Mouse (Mus musculus) left cerebral cortex, postnatal 36 days (tissue): ENCODE data around the gene Slc9a4. TPM values are rescaled to one million over a fixed set of nuclear protein-coding genes. Genes with fewer than 3 reads are reported as not detected.
"Not testable (repeated sequence)": the region's sequence is repeated elsewhere in the genome, so short reads cannot be mapped to it uniquely, and the experiment has no call there.

Experiments used
- DNase-seq, 2 experiments: peaks; one replicate each; pipeline ENCODE4 v3.0.0; 2021 to 2022; ENCODE audit warnings: low spot score in 2 of 2, mixed read lengths in 1 of 2
- intact Hi-C: fragments of 180-260 bp; cut with DNase I; formaldehyde crosslinking; loops from one replicate; pipeline ENCODE4 v1.15.1; 2025
- total RNA-seq, 2 experiments: library from RNA; stranded (reverse); gene quantifications; 2 replicates each; pipeline ENCODE4 v1.2.3; 2021

Slc9a4 gene
- under 1 TPM; 0.63 to 0.76 TPM for total RNA-seq

DNA sequence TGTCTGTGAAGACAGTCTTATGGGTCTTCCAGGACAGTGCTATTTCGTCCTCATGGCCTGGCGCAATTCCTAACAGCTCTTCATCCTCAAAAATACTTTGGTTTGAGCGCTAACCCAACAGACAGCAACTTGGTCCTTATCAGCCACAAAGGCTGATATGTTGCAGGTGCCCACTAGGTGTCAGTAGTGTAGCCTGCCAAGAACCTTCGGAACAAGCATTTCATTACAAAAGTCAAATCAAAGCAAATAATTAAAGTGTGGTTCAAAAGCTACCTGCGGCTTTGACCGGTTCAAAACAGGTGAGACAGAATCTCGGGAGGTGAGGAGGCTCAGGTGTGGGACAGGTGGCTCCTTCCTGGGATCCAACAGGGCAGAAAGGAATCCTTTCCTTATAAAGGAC lies at the start of gene Slc9a4:
TSS of gene Slc9a4 (plus strand) at position 298 of the 400 bp plus-strand sequence.
- intact Hi-C loops = loop anchor here (1.0 to 5.0 kb wide), 3 partner anchors 79 to 265 kb away; no protein-coding TSS in a partner anchor
- DNase-seq = peak; percentile 13 to 35

GRCm38 (mm10) chr1:40537577-40537976 lies 42.3 kb upstream of the Slc9a4 start:
- intact Hi-C loops = no loop called here
- no peak for DNase-seq

GRCm38 (mm10) chr1:40544650-40545049 lies 35.2 kb upstream of the Slc9a4 start:
- intact Hi-C loops = loop anchor here (1.0 to 2.0 kb wide), 2 partner anchors 164 to 430 kb away; no protein-coding TSS in a partner anchor
- DNase-seq = peak in 1 of 2 experiments; percentile 37

GRCm38 (mm10) chr1:40546645-40547044 lies 33.2 kb upstream of the Slc9a4 start:
- no peak for DNase-seq
- intact Hi-C loops = no loop called here

DNA sequence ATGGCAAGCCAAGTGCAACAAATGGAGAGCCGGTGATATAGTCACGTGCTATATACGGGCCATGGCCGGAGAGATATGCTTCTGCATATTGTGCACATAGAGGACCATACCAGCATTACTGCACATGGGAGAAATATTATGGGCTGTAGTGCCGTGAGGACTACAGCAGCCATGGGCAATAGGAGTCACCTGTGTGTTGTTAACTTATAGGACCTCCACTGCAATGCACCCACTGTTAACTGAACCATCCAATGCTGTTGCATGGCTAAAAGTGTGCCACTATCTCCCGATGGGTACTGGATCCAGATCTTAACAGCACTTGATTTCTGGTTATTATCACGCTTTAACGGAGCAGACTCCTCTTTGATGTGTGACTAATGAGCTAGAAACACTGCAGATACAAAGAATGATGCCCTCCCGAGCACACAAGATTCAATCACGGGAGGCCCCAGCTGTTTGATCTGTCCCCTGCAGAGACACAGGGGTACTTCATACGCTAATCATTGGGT lies 32.8 kb upstream of the Slc9a4 start:
- no peak for DNase-seq
- intact Hi-C loops = no loop called here

GRCm38 (mm10) chr1:40547762-40548161 lies 32.1 kb upstream of the Slc9a4 start:
- DNase-seq = no peak
- intact Hi-C loops = no loop called here

GRCm38 (mm10) chr1:40569374-40569773 lies 10.5 kb upstream of the Slc9a4 start:
- DNase-seq = no peak
- intact Hi-C loops = no loop called here

GRCm38 (mm10) chr1:40580269-40580668 lies 388 bp downstream of the Slc9a4 start:
- DNase-seq = no peak
- intact Hi-C loops = loop anchor here (1.0 to 5.0 kb wide), 2 partner anchors 78 to 187 kb away; no protein-coding TSS in a partner anchor

- no peak for DNase-seq
- intact Hi-C loops = no loop called here
Observed at GRCm38 (mm10) chr1:40586776-40587175, 6.9 kb downstream of the Slc9a4 start.

GRCm38 (mm10) chr1:40590931-40591330 lies 11.1 kb downstream of the Slc9a4 start:
- intact Hi-C loops = no loop called here
- DNase-seq = no peak

DNA sequence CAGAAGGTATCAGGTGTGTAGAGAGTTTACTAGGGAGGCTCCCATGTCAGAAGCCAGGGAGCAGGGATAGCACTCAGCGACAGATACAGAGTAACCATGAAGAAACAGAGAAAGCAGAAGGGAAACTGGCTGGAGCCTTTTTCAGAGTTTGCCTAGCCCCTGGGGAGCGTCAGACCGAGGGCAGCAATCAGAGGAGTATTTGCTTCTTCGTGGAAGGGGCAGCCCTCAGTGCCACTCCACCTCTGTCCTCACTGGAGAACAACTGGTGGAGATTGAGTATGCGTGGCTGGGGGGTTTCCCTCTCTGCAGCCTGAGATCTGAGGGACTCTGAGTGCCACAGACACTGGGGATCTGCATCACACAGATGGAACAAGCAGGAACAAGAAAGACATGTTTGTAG lies 17.9 kb downstream of the Slc9a4 start:
- intact Hi-C loops = no loop called here
- DNase-seq = no peak

GRCm38 (mm10) chr1:40599661-40600060 lies 19.8 kb downstream of the Slc9a4 start:
- intact Hi-C loops = not testable (repeated sequence)
- DNase-seq = peak in 1 of 2 experiments; percentile 8

DNA sequence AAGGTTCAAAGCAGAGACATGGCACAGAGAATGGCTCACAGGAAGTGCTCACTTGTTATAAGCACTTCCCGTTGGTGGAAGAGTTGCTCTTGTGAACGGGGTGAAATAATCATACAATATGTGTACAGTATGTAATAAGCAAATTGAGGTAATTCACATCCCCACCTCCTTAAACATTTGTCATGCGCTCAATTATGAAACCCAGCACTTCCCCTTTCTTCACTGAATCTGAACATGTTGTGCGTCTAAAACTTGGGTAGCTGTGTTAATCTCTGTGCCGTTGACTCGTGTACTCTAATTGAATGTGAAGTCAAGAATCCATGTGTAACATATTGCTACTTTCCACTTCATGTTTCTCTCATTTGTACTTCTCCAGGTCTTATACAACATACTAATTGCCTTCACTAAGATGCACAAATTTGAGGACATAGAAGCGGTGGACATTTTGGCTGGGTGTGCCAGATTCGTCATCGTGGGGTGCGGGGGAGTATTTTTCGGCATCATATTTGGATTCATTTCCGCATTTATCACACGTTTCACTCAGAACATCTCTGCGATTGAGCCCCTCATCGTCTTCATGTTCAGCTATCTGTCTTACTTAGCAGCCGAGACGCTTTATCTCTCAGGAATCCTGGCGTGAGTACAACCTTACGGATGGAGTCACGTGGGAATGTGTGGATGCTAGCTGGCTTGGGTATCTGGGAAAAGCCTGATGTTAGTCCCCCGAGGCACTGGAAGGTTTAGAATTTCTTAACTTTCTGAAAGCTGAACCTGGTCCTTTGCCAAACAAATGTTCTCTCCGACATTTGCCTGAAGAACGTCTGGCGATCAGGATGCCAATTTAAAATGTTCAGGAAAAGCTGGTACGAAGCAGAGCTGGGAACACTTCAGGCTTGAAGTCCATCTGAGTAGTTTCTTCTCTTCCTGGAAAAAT lies 20.8 kb downstream of the Slc9a4 start:
- intact Hi-C loops = no loop called here
- DNase-seq = peak; percentile 50 to 58

DNA sequence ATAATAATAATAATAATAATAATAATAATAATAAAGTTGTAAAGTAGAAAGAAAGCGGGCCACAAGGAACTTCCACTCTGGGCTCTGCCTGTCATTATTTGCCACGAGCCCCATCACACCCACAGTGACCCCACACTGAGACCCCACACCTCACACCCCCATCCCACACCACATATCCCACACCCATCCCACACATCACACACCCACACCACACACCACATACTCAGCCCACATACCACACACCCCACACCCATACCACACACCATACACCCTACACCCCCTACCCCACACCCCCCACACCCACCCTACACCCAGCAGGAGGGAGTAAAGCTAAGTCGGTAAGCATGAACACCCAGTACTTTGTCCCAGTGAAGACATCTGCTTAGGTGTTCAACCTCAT lies 21.6 kb downstream of the Slc9a4 start:
- DNase-seq = no peak
- intact Hi-C loops = no loop called here

DNA sequence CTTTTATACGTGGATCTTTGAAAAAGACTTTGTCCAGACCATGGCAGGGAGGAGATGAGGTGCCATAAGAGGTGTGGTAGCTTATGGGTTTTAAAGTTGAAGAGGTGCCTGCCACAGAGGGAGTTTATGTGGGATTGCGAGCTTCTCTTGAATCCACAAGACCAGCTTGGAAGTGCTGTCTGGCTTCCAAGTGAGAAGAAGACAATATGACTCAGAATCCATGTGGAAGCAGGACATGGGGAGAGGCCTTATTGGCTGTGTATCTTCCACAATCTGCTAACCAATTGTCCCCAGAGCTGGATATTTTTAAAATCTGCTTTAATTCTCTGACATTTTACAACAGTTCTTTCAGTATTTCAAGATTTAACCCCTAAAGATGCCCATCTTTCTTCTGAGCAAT lies 33.3 kb downstream of the Slc9a4 start:
- DNase-seq = no peak
- intact Hi-C loops = loop anchor here (5.0 kb wide), 1 partner anchor 39 kb away; no protein-coding TSS in a partner anchor

DNA sequence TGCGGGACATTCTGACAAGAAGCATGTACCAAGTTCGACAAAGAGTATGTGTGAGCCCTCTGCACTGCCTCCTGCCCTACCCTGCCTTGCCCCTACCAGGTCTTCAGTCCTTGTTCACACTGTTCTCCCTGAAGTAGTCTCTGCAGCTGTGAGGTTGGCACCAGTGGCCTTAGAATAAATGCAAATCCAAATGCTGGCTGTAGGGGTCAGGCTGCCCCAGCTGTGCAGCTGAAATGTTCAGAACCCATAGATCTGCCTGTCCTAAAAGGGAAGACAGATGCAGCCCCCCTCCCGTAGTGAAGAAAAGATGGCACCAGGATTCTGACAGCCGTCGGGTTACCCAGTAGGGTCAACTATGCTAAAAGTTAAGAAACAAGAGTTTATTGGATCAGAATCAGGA lies 39.2 kb downstream of the Slc9a4 start:
- no peak for DNase-seq

DNA sequence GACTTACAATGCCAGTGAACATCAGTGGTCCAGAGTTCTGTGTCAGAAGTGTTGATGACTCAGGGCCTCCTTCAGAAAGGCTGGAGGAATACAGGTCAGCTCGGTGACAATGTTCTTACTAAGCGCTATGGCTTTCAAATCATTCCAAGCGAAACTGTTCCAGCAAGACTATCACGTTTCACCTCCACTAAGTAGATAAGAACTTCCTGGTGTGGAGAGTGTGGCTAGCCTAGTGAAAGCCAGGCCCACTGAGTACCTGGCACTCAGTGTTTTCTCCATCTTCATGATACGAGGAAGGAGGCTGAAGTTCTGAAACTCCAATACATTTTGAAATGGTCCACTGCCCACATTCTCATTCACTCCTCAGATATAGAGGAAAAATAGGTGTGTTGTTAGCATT lies 40.0 kb downstream of the Slc9a4 start:
- no peak for DNase-seq
- intact Hi-C loops = no loop called here

More for the DNA sequence above, 39.2 kb downstream of the Slc9a4 start:
- intact Hi-C loops = no loop called here

DNA sequence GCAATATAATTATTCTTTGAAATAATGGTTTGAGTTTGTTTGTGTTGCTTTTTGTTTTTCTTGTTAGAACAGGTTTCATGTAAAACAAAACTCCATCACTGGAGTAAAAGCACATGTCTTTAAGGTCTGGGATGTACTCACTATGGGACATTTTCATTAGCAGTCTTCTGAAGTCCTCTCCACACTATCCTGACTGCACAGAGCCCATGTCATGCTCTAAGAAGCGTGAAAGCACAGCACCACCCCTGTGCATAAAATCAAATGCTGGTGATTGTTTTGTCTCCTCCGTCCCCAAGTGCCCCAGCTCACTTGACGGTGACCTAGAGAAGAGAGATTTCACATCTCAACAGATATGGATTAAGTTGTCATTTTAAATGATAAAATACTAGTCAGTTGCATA lies 45.1 kb downstream of the Slc9a4 start:
- intact Hi-C loops = no loop called here

DNA sequence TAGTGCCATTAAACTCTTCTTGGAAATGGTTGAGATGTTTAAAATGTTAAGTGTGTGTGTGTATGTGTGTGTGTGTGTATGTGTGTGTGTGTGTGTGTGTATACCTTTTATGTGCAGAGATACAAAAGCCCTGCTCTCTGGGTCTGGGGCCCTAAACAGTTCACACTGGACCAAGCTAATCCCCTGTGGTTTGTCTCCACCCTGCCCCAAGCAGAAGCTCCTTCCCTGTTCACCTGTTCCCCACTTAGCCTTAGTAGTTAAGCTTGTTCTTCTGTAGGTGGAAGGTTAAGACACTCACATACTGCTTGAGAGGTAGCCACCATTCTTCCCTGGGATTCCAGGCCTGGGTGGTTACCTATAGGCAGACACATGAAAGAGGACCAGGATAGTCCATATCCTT lies 47.1 kb downstream of the Slc9a4 start:
- DNase-seq = no peak
- intact Hi-C loops = no loop called here

More for the DNA sequence above, 45.1 kb downstream of the Slc9a4 start:
- DNase-seq = no peak

- DNase-seq = no peak
- intact Hi-C loops = no loop called here
Observed at GRCm38 (mm10) chr1:40628443-40628842, 48.6 kb downstream of the Slc9a4 start.
